Mouse (Mus musculus): ENCODE data around the gene Dact2.

GRCm38 (mm10) chr17:14192924-14193323 lies 11.2 kb downstream of the Dact2 start:
- no peak for TF ChIP-seq TAL1 (IDR thresholded peaks at IDR 0.05; ENCODE audit: low read length)
- TF ChIP-seq GATA1 (IDR thresholded peaks at IDR 0.05; ENCODE audit: low read length) = no peak
